Mouse (Mus musculus): ENCODE results near the gene Calm4. TPM values are rescaled to one million over a fixed set of nuclear protein-coding genes. Genes with fewer than 3 reads are reported as not detected.

The Calm4 gene
- polyA plus RNA-seq, 2 experiments = 8.6 to 51.5 TPM

DNA sequence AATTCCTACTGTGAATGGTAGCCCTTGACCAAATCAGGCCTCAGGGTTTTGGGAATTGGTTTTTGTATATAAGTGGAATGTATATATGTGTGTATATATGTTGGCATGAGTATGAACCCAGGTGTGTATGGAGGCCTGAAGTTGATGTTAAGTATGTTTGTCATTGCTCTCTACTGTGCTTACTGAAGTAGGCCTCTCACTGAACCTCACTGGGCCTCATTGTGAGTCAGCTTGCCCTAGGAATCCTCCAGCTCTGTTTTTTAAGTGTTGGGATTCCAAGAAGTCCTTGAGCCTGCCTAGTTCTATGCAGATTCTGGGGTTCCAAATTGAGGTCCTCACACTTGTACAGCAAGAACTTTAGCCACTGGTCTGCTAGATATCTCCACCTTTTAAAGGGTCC is 32.3 kb downstream of the Calm4 start:
- Histone ChIP-seq H3K4me1 (ENCODE audit: control insufficient read depth, insufficient read depth, low read length) (no peaks in the 10 kb centered on the region), H3K9me3 (ENCODE audit: control insufficient read depth, low read length) (no peaks in the 10 kb centered on the region), H3K4me3 (replicated peaks; ENCODE audit: low read length) (no peak overlapping the region), H3K27ac (replicated peaks; ENCODE audit: low read depth, low read length) (no peak overlapping the region), H3K27me3 (ENCODE audit: control insufficient read depth, insufficient read depth, low read length) (no peaks in the 10 kb centered on the region), H3K9ac (ENCODE audit: low read depth, low read length, severe bottlenecking) (no peak overlapping the region), H3K36me3 (ENCODE audit: control insufficient read depth, insufficient read depth, low read length) (no peaks in the 10 kb centered on the region), H3K4me2 (replicated peaks; ENCODE audit: low read depth, low read length, severe bottlenecking) (no peak overlapping the region)
- DNase-seq (ENCODE audit: low spot score) (no peak), ATAC-seq (ENCODE audit: low FRiP score, low read depth) (no peak)
- no peak for TF ChIP-seq POLR2A (IDR thresholded peaks at IDR 0.05; ENCODE audit: borderline replicate concordance, extremely low read depth, insufficient read depth, insufficient read length)

- Histone ChIP-seq H3K27me3 (ENCODE audit: control insufficient read depth, insufficient read depth, low read length) (no peaks in the 10 kb centered on the region), H3K4me1 (ENCODE audit: control insufficient read depth, insufficient read depth, low read length) (no peaks in the 10 kb centered on the region), H3K4me2 (replicated peaks; ENCODE audit: low read depth, low read length, severe bottlenecking) (no peak overlapping the region), H3K9ac (ENCODE audit: low read depth, low read length, severe bottlenecking) (no peak overlapping the region), H3K27ac (replicated peaks; ENCODE audit: low read depth, low read length) (no peak overlapping the region), H3K9me3 (ENCODE audit: control insufficient read depth, low read length) (no peaks in the 10 kb centered on the region), H3K4me3 (replicated peaks; ENCODE audit: low read length) (no peak overlapping the region), H3K36me3 (ENCODE audit: control insufficient read depth, insufficient read depth, low read length) (no peaks in the 10 kb centered on the region)
- DNase-seq (ENCODE audit: low spot score) (no peak), ATAC-seq (ENCODE audit: low FRiP score, low read depth) (no peak)
- TF ChIP-seq POLR2A (IDR thresholded peaks at IDR 0.05; ENCODE audit: borderline replicate concordance, extremely low read depth, insufficient read depth, insufficient read length) = no peak
- 95% methylated on average over 4 of the region's 4 CpGs for WGBS
These were observed 35.3 kb downstream of the Calm4 start for GRCm38 (mm10) chr13:3872832-3873231.

GRCm38 (mm10) chr13:3876448-3876847 is 38.9 kb downstream of the Calm4 start:
- ATAC-seq (ENCODE audit: low FRiP score, low read depth) (peak; percentile 45), DNase-seq (ENCODE audit: low spot score) (no peak)
- no peak overlapping the region for H3K4me2 ChIP-seq (replicated peaks; ENCODE audit: low read depth, low read length, severe bottlenecking)
- H3K9me3 ChIP-seq (ENCODE audit: control insufficient read depth, low read length) = no peaks in the 10 kb centered on the region
- H3K27me3 ChIP-seq (ENCODE audit: control insufficient read depth, insufficient read depth, low read length) = no peaks in the 10 kb centered on the region
- H3K36me3 ChIP-seq (ENCODE audit: control insufficient read depth, insufficient read depth, low read length) = peaks cover 4% of the 10 kb centered on the region
- H3K27ac ChIP-seq (replicated peaks; ENCODE audit: low read depth, low read length) = peak overlapping the region; percentile 58; the same call in 1 of the 2 replicates
- no peak overlapping the region for H3K9ac ChIP-seq (ENCODE audit: low read depth, low read length, severe bottlenecking)
- H3K4me3 ChIP-seq (replicated peaks; ENCODE audit: low read length) = no peak overlapping the region
- WGBS = 63% methylated on average over 6 of the region's 6 CpGs
- TF ChIP-seq POLR2A (IDR thresholded peaks at IDR 0.05; ENCODE audit: borderline replicate concordance, extremely low read depth, insufficient read depth, insufficient read length) = no peak
- H3K4me1 ChIP-seq (ENCODE audit: control insufficient read depth, insufficient read depth, low read length) = peaks cover 2% of the 10 kb centered on the region; the same call in 1 of the 2 replicates

DNA sequence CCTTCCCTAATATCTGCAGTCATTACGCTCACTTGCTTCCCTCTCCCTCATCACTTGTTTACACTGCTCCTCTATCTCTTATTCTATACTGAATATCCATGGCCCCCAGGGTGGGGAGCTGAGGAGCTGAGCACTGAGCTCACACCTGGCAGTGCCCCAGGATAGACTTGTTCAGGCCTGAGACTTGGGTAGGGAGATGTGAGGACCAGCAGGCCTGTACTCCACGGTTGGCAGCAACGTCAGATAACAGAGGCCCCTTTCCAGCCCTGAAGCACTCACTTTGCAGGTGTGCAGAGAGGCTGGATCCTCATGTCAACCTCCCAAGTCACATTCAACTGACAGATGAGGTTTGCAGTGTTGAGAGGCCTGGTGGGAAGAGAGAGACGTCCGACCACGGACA is 39.6 kb downstream of the Calm4 start:
- Histone ChIP-seq H3K27ac (replicated peaks; ENCODE audit: low read depth, low read length) (0 out of 2 replicates have a peak overlapping the region, but pooled peaks have one; percentile 15), H3K9ac (ENCODE audit: low read depth, low read length, severe bottlenecking) (no peak overlapping the region), H3K9me3 (ENCODE audit: control insufficient read depth, low read length) (no peaks in the 10 kb centered on the region), H3K36me3 (ENCODE audit: control insufficient read depth, insufficient read depth, low read length) (peaks cover 11% of the 10 kb centered on the region), H3K27me3 (ENCODE audit: control insufficient read depth, insufficient read depth, low read length) (no peaks in the 10 kb centered on the region), H3K4me2 (replicated peaks; ENCODE audit: low read depth, low read length, severe bottlenecking) (no peak overlapping the region), H3K4me3 (replicated peaks; ENCODE audit: low read length) (no peak overlapping the region), H3K4me1 (ENCODE audit: control insufficient read depth, insufficient read depth, low read length) (peaks cover 2% of the 10 kb centered on the region; the same call in 1 of the 2 replicates)
- ATAC-seq (ENCODE audit: low FRiP score, low read depth) (no peak; the same call in 1 of the 2 replicates), DNase-seq (ENCODE audit: low spot score) (no peak)
- WGBS = 75% methylated on average over 6 of the region's 6 CpGs
- no peak for TF ChIP-seq POLR2A (IDR thresholded peaks at IDR 0.05; ENCODE audit: borderline replicate concordance, extremely low read depth, insufficient read depth, insufficient read length)

GRCm38 (mm10) chr13:3877679-3878220 is 40.2 kb downstream of the Calm4 start:
- WGBS = 49% methylated on average over 4 of the region's 4 CpGs
- H3K36me3 ChIP-seq (ENCODE audit: control insufficient read depth, insufficient read depth, low read length) = peaks cover 17% of the 10 kb centered on the region
- no peak overlapping the region for H3K4me2 ChIP-seq (replicated peaks; ENCODE audit: low read depth, low read length, severe bottlenecking)
- H3K9me3 ChIP-seq (ENCODE audit: control insufficient read depth, low read length) = no peaks in the 10 kb centered on the region
- H3K4me3 ChIP-seq (replicated peaks; ENCODE audit: low read length) = no peak overlapping the region
- H3K9ac ChIP-seq (ENCODE audit: low read depth, low read length, severe bottlenecking) = no peak overlapping the region
- ATAC-seq (ENCODE audit: low FRiP score, low read depth) = no peak
- peaks cover 2% of the 10 kb centered on the region; the same call in 1 of the 2 replicates for H3K4me1 ChIP-seq (ENCODE audit: control insufficient read depth, insufficient read depth, low read length)
- DNase-seq (ENCODE audit: low spot score) = no peak
- H3K27ac ChIP-seq (replicated peaks; ENCODE audit: low read depth, low read length) = 0 out of 2 replicates have a peak overlapping the region, but pooled peaks have one; percentile 15
- H3K27me3 ChIP-seq (ENCODE audit: control insufficient read depth, insufficient read depth, low read length) = no peaks in the 10 kb centered on the region
- no peak for TF ChIP-seq POLR2A (IDR thresholded peaks at IDR 0.05; ENCODE audit: borderline replicate concordance, extremely low read depth, insufficient read depth, insufficient read length)
